Mouse (Mus musculus) cerebellum, adult 2 months (tissue): ENCODE results near the gene Brd4. TPM values are rescaled to one million over a fixed set of nuclear protein-coding genes. Genes with fewer than 3 reads are reported as not detected.
A peak's percentile ranks its signal among the peaks of the same experiment; 100 is the strongest.

Source experiments
- DNase-seq, 2 experiments: peaks; one replicate each; pipeline ENCODE4 v3.0.0; 2021
- H3K27ac ChIP-seq: fragments of 200-500 bp; 2 replicates; pipeline ENCODE4 v1.5.1; 2012; ENCODE audit warnings: low read length, control low read depth, inconsistent platforms; ENCODE audit not compliant: insufficient read depth
- H3K27me3 ChIP-seq: fragments of 200-500 bp; 2 replicates; pipeline ENCODE4 v1.6.1; 2012; ENCODE audit warnings: inconsistent platforms, mild to moderate bottlenecking, low read length, moderate library complexity; ENCODE audit not compliant: control insufficient read depth, insufficient read depth
- H3K4me1 ChIP-seq: fragments of 200-500 bp; 2 replicates; pipeline ENCODE4 v1.6.1; 2011; ENCODE audit warnings: low read length; ENCODE audit not compliant: control insufficient read depth, insufficient read depth
- H3K4me3 ChIP-seq: fragments of 200-500 bp; replicated peaks from 2 replicates; pipeline ENCODE3; 2011; ENCODE audit warnings: mild to moderate bottlenecking, low read depth, low read length, control low read depth; ENCODE audit not compliant: insufficient read depth
- CTCF ChIP-seq: fragments of 200-500 bp; IDR thresholded peaks from 2 replicates; pipeline ENCODE4 v1.5.1; 2011; ENCODE audit warnings: low read depth, mild to moderate bottlenecking, control low read depth, low read length, moderate library complexity, borderline replicate concordance; ENCODE audit not compliant: insufficient read depth
- POLR2A ChIP-seq: fragments of 200-500 bp; IDR thresholded peaks from 2 replicates; pipeline ENCODE4 v1.6.1; 2011; ENCODE audit warnings: low read length, control low read depth, borderline replicate concordance; ENCODE audit not compliant: insufficient read depth
- WGBS: fragments of 180-500 bp; shearing (Covaris S2); methylation state at CpG from one replicate; pipeline ENCODE4 v1.1.7; 2018; 5-methylcytosine and 5-hydroxymethylcytosine counted together
- polyA plus RNA-seq: library from polyadenylated mRNA; depleted of rRNA; stranded (reverse); fragments of >200 nt; gene quantifications from 2 replicates; pipeline ENCODE4 v1.2.3, GENCODE M21; 2012; rRNA removed

Brd4 gene
- polyA plus RNA-seq, 1 experiment, result 55.0 TPM

DNA sequence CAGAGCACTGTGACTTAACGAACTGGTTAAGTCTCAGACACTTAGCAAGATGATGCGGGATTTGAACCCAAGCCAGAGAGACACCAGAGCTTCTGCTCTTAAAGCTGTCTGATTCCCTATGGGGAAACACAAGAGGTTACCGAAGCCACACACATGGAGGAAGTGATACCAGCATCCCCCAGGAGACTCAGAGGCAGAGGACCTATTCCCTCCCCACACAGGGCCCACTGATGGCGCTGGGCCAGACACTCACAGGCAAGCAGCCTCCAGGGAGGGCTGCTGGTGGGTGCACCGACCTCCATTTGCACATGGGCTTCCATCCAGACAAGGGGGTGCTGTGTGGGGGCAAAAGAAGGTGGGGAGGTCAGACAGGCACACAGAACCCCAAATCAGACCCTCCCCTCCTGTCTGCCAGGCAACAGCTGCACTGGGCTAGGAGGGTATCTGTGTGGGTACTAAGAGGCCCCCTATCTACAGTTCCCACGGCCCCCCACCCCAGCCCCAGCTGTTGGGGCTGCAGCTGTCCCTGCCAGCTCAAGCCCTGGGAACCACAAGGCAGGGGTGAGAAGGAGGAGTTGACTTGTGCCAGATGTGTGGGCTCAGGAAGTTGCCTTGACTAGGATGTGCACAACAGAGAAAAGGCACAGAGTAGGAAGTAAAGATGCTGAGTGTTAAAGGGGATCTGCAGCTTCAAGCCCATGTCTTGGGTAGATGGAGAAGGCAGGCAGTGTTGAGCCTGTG, 120.4 kb downstream of the Brd4 start:
- Histone ChIP-seq H3K4me3 (no peak overlapping the region), H3K27ac (no peak overlapping the region), H3K4me1 (peaks cover 6% of the 10 kb centered on the region), H3K27me3 (peaks cover 8% of the 10 kb centered on the region; the same call in 1 of the 2 replicates)
- no peak for DNase-seq
- TF ChIP-seq CTCF (no peak), POLR2A (no peak)
- 27% methylated on average over 6 of the region's 6 CpGs for WGBS

DNA sequence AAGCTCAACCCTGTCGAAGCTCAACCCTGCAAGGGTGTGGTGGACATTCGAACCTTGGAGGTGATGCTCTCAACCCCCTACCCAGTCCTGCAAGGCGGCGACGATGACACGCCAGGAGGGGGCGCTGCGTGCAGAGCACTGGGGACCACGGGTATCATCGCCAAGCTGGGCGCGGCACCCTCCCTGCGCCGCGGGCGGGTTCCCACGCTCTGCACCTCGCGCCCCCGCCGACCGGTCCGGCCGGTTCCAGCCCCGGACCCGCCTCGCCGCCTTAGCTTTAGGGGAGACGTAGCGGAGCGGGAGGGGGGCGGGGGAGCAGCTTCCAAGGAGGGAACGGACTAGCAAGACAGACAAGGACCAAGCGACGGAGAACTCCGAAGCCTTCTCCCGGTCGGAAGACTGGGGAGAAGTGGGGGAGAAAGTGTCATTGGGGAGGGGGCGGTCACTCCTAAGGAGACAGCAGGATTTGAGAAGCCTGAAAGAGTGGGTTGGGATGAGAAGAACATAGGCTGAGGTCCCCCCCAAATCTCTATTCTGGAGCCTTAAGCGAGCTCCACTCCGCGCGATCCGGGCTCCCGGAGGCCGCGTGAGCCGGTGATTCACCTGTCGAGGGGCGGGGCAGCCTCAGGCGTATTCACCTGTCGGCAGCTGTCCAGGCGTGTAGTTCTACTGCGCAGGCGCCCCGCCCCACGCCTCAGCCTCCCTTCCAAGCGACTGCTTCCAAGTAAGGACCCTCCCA, 122.2 kb downstream of the Brd4 start:
- Histone ChIP-seq H3K27ac (no peak overlapping the region), H3K4me1 (peaks cover 6% of the 10 kb centered on the region), H3K4me3 (peak overlapping the region; percentile 40), H3K27me3 (peaks cover 8% of the 10 kb centered on the region; the same call in 1 of the 2 replicates)
- peak; percentile 33 to 51 for DNase-seq
- WGBS, result 3% methylated on average over 56 of the region's 58 CpGs
- TF ChIP-seq CTCF (peak; percentile 50; the same call in 1 of the 2 replicates), POLR2A (no peak)

DNA sequence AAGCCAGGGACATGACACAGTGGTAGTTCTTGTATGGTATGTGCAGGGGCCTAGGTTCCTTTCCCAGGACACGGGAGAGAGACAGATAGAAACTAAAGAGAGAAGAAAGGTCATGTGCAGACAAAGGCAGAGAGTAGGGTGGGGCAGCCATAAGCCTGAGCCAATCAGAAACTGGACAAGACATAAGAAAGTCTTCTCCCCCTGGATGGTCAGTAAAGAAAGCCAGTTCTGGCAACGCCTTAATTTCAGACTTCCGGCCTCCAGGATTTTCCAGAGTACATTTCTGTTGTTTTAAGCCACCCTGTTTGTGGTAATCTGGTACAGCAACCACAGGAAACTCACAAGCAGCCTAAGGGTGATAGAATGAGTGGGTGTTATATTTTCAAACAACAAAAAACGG, 123.6 kb downstream of the Brd4 start:
- 77% methylated on average over 4 of the region's 4 CpGs for WGBS
- no peak for TF ChIP-seq POLR2A
- no peak for TF ChIP-seq CTCF
- Histone ChIP-seq H3K27me3 (peaks cover 3% of the 10 kb centered on the region; the same call in 1 of the 2 replicates), H3K4me3 (no peak overlapping the region), H3K27ac (no peak overlapping the region), H3K4me1 (peaks cover 6% of the 10 kb centered on the region)
- no peak for DNase-seq

DNA sequence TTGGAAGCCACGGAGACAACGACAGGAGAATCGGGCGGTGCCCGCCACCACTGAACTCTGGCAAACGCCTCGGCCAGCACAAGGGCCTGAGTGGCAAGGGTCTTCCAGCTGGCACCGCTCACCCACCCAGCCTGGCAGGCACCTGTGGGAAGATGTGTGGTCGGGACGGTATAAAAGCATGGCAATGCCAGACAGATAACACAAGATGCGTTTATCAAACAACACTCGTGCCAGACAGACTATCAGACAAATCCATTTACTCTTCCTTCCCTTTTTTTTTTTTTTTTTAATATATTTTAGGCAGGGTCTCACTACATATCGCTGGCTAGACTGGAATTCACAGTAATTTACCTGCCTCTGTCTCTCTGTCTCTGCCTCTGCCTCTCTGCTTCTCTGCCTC, 125.7 kb downstream of the Brd4 start:
- Histone ChIP-seq H3K4me1 (peaks cover 6% of the 10 kb centered on the region), H3K4me3 (no peak overlapping the region), H3K27me3 (peaks cover 3% of the 10 kb centered on the region; the same call in 1 of the 2 replicates), H3K27ac (no peak overlapping the region)
- 62% methylated on average over 13 of the region's 13 CpGs for WGBS
- TF ChIP-seq CTCF (no peak), POLR2A (no peak)
- no peak for DNase-seq

DNA sequence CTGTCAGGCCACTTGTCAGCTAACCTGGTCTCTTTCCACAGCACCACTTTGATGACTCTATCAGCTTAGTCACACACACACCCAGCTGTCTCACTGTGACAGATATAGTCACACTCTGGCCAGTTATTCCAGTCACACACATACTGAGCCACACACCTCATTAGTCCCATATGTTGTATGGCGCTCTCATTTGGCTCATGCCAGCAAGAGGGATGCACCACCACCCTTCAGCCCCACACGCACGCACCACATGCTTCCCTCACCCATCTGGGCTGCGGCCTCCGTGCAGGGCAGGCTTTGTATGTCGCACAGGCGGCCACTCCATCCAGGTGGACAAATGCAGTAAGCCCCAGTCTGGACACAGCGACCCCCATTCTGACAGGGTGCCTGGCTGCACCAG, 137.8 kb downstream of the Brd4 start:
- H3K27me3 ChIP-seq, result no peaks in the 10 kb centered on the region
- no peak overlapping the region for H3K4me3 ChIP-seq
- H3K27ac ChIP-seq, result no peak overlapping the region
- H3K4me1 ChIP-seq, result no peaks in the 10 kb centered on the region
- TF ChIP-seq POLR2A, result no peak
- TF ChIP-seq CTCF, result no peak
- 37% methylated on average over 8 of the region's 8 CpGs for WGBS
- DNase-seq, result no peak

Other genes starting within 250 kb of the Brd4 start
- gene Rrp1b, start 248.6 kb downstream of the Brd4 start, polyA plus RNA-seq, result 16.9 and 17.3 TPM in 2 replicates
- gene Hsf2bp, start 248.4 kb downstream of the Brd4 start, polyA plus RNA-seq, result 0.29 and 0.36 TPM in 2 replicates
- gene Notch3, start 117.9 kb downstream of the Brd4 start, polyA plus RNA-seq, result 9.5 and 11.0 TPM in 2 replicates
- 0.97 and 1.3 TPM in 2 replicates for gene Ephx3, start 95.2 kb downstream of the Brd4 start, polyA plus RNA-seq
- 117 and 127 TPM in 2 replicates for gene Akap8, start 36.5 kb upstream of the Brd4 start, polyA plus RNA-seq
- gene Akap8l, start 65.9 kb upstream of the Brd4 start, polyA plus RNA-seq, result 279 and 287 TPM in 2 replicates
- gene Wiz, start 104.7 kb upstream of the Brd4 start, polyA plus RNA-seq, result 48.5 and 51.2 TPM in 2 replicates
- 0.92 and 1.2 TPM in 2 replicates for gene Rasal3, start 118.9 kb upstream of the Brd4 start, polyA plus RNA-seq
- gene Pglyrp2, start 139.4 kb upstream of the Brd4 start, polyA plus RNA-seq, result not detected in 2 replicates
- gene Cyp4f39, start 168.0 kb upstream of the Brd4 start, polyA plus RNA-seq, result 0.18 TPM in 1 of 2 replicates, not detected in the other
- gene Cyp4f17, start 221.3 kb upstream of the Brd4 start, polyA plus RNA-seq, result 6.8 and 7.8 TPM in 2 replicates